Mouse (Mus musculus): ENCODE data around the gene Pcsk4. TPM values are rescaled to one million over a fixed set of nuclear protein-coding genes. Genes with fewer than 3 reads are reported as not detected.

Pcsk4 gene
- polyA plus RNA-seq, 1 experiment, result 3.2 TPM

- H3K79me3 ChIP-seq (ENCODE audit: low read depth), result peaks cover 17% of the 10 kb centered on the region
- peaks cover 31% of the 10 kb centered on the region for H3K27me3 ChIP-seq (ENCODE audit: control insufficient read depth, insufficient read depth, insufficient read length)
- H3K79me2 ChIP-seq (ENCODE audit: control insufficient read depth, insufficient read depth), result peaks cover 31% of the 10 kb centered on the region
- peaks cover 29% of the 10 kb centered on the region for H3K36me3 ChIP-seq (ENCODE audit: control insufficient read depth, insufficient read depth)
- TF ChIP-seq CTCF (IDR thresholded peaks at IDR 0.05; ENCODE audit: control insufficient read depth, insufficient read depth, insufficient read length) (no peak), MAX (IDR thresholded peaks at IDR 0.05) (no peak), USF1 (IDR thresholded peaks at IDR 0.05; ENCODE audit: low read depth) (no peak), FOSL1 (IDR thresholded peaks at IDR 0.05; ENCODE audit: insufficient read depth, low read length, poor library complexity, severe bottlenecking) (no peak), MYOG (IDR thresholded peaks at IDR 0.05; ENCODE audit: control insufficient read depth, extremely low read depth, insufficient read length) (no peak), CEBPB (IDR thresholded peaks at IDR 0.05; ENCODE audit: low read depth) (no peak), MYOD1 (IDR thresholded peaks at IDR 0.05; ENCODE audit: control insufficient read depth, insufficient read length, low read depth) (no peak)
- H3ac ChIP-seq (ENCODE audit: control insufficient read depth, insufficient read length, low read depth), result no peak overlapping the region
- no peak overlapping the region for H3K4me3 ChIP-seq (ENCODE audit: insufficient read depth, poor library complexity, severe bottlenecking)
Measured at GRCm38 (mm10) chr10:80296824-80297223, 32.5 kb downstream of the Pcsk4 start.

- Histone ChIP-seq H3ac (ENCODE audit: control insufficient read depth, insufficient read length, low read depth) (peak within 1 kb of the TSS; percentile 85), H3K79me2 (ENCODE audit: control insufficient read depth, insufficient read depth) (peaks cover 31% of the 10 kb centered on the region), H3K4me3 (ENCODE audit: insufficient read depth, poor library complexity, severe bottlenecking) (no peak within 1 kb of the TSS), H3K36me3 (ENCODE audit: control insufficient read depth, insufficient read depth) (peaks cover 29% of the 10 kb centered on the region), H3K79me3 (ENCODE audit: low read depth) (peaks cover 17% of the 10 kb centered on the region), H3K27me3 (ENCODE audit: control insufficient read depth, insufficient read depth, insufficient read length) (peaks cover 31% of the 10 kb centered on the region)
- TF ChIP-seq CTCF (IDR thresholded peaks at IDR 0.05; ENCODE audit: control insufficient read depth, insufficient read depth, insufficient read length), result peak; percentile 79
- TF ChIP-seq MYOD1 (IDR thresholded peaks at IDR 0.05; ENCODE audit: control insufficient read depth, insufficient read length, low read depth), result peak; percentile 13
- TF ChIP-seq USF1 (IDR thresholded peaks at IDR 0.05; ENCODE audit: low read depth), result no peak
- no peak for TF ChIP-seq FOSL1 (IDR thresholded peaks at IDR 0.05; ENCODE audit: insufficient read depth, low read length, poor library complexity, severe bottlenecking)
- no peak for TF ChIP-seq MYOG (IDR thresholded peaks at IDR 0.05; ENCODE audit: control insufficient read depth, extremely low read depth, insufficient read length)
- TF ChIP-seq CEBPB (IDR thresholded peaks at IDR 0.05; ENCODE audit: low read depth), result no peak
- TF ChIP-seq MAX (IDR thresholded peaks at IDR 0.05), result no peak
Measured at GRCm38 (mm10) chr10:80295618-80296425, 33.5 kb downstream of the Pcsk4 start, which contains the start of gene Apc2. Gene Apc2 (plus strand): TSS chr10:80295977.

- Histone ChIP-seq H3K79me2 (ENCODE audit: control insufficient read depth, insufficient read depth) (peaks cover 31% of the 10 kb centered on the region), H3K27me3 (ENCODE audit: control insufficient read depth, insufficient read depth, insufficient read length) (peaks cover 22% of the 10 kb centered on the region), H3K4me3 (ENCODE audit: insufficient read depth, poor library complexity, severe bottlenecking) (no peak overlapping the region), H3ac (ENCODE audit: control insufficient read depth, insufficient read length, low read depth) (peak overlapping the region; percentile 85), H3K36me3 (ENCODE audit: control insufficient read depth, insufficient read depth) (peaks cover 29% of the 10 kb centered on the region), H3K79me3 (ENCODE audit: low read depth) (peaks cover 17% of the 10 kb centered on the region)
- TF ChIP-seq USF1 (IDR thresholded peaks at IDR 0.05; ENCODE audit: low read depth) (no peak), CTCF (IDR thresholded peaks at IDR 0.05; ENCODE audit: control insufficient read depth, insufficient read depth, insufficient read length) (no peak), CEBPB (IDR thresholded peaks at IDR 0.05; ENCODE audit: low read depth) (no peak), MYOG (IDR thresholded peaks at IDR 0.05; ENCODE audit: control insufficient read depth, extremely low read depth, insufficient read length) (no peak)
Measured at GRCm38 (mm10) chr10:80294788-80295303, 34.5 kb downstream of the Pcsk4 start.

- peak overlapping the region; percentile 97 for H3K4me3 ChIP-seq (ENCODE audit: insufficient read depth, poor library complexity, severe bottlenecking)
- no peak for TF ChIP-seq MYOG (IDR thresholded peaks at IDR 0.05; ENCODE audit: control insufficient read depth, extremely low read depth, insufficient read length)
- TF ChIP-seq CEBPB (IDR thresholded peaks at IDR 0.05; ENCODE audit: low read depth), result no peak
- TF ChIP-seq MAX (IDR thresholded peaks at IDR 0.05), result no peak
- TF ChIP-seq FOSL1 (IDR thresholded peaks at IDR 0.05; ENCODE audit: insufficient read depth, low read length, poor library complexity, severe bottlenecking), result no peak
- no peak for TF ChIP-seq USF1 (IDR thresholded peaks at IDR 0.05; ENCODE audit: low read depth)
- no peak for TF ChIP-seq CTCF (IDR thresholded peaks at IDR 0.05; ENCODE audit: control insufficient read depth, insufficient read depth, insufficient read length)
- no peak for TF ChIP-seq MYOD1 (IDR thresholded peaks at IDR 0.05; ENCODE audit: control insufficient read depth, insufficient read length, low read depth)
- peaks cover 17% of the 10 kb centered on the region for H3K27me3 ChIP-seq (ENCODE audit: control insufficient read depth, insufficient read depth, insufficient read length)
- peaks cover 31% of the 10 kb centered on the region for H3K79me2 ChIP-seq (ENCODE audit: control insufficient read depth, insufficient read depth)
- H3K79me3 ChIP-seq (ENCODE audit: low read depth), result peaks cover 17% of the 10 kb centered on the region
- H3K36me3 ChIP-seq (ENCODE audit: control insufficient read depth, insufficient read depth), result peaks cover 29% of the 10 kb centered on the region
- peak overlapping the region; percentile 85 for H3ac ChIP-seq (ENCODE audit: control insufficient read depth, insufficient read length, low read depth)
Measured at GRCm38 (mm10) chr10:80294311-80294710, 35.0 kb downstream of the Pcsk4 start.

GRCm38 (mm10) chr10:80293325-80293724 lies 36.0 kb downstream of the Pcsk4 start:
- Histone ChIP-seq H3K27me3 (ENCODE audit: control insufficient read depth, insufficient read depth, insufficient read length) (peaks cover 7% of the 10 kb centered on the region), H3K79me2 (ENCODE audit: control insufficient read depth, insufficient read depth) (peaks cover 31% of the 10 kb centered on the region), H3K36me3 (ENCODE audit: control insufficient read depth, insufficient read depth) (peaks cover 33% of the 10 kb centered on the region), H3ac (ENCODE audit: control insufficient read depth, insufficient read length, low read depth) (peak overlapping the region; percentile 74), H3K4me3 (ENCODE audit: insufficient read depth, poor library complexity, severe bottlenecking) (peak overlapping the region; percentile 97), H3K79me3 (ENCODE audit: low read depth) (peaks cover 17% of the 10 kb centered on the region)
- TF ChIP-seq CEBPB (IDR thresholded peaks at IDR 0.05; ENCODE audit: low read depth), result no peak
- no peak for TF ChIP-seq MYOD1 (IDR thresholded peaks at IDR 0.05; ENCODE audit: control insufficient read depth, insufficient read length, low read depth)
- TF ChIP-seq MYOG (IDR thresholded peaks at IDR 0.05; ENCODE audit: control insufficient read depth, extremely low read depth, insufficient read length), result no peak
- TF ChIP-seq FOSL1 (IDR thresholded peaks at IDR 0.05; ENCODE audit: insufficient read depth, low read length, poor library complexity, severe bottlenecking), result no peak
